Mouse (Mus musculus) testis, adult 2 months (tissue): ENCODE measurements around the gene Enpp7.

Source experiments
- CTCF ChIP-seq: fragments of 200-500 bp; IDR thresholded peaks from 2 replicates; pipeline ENCODE4 v1.5.1; 2012; ENCODE audit warnings: low read depth, mild to moderate bottlenecking, inconsistent platforms, low read length, moderate library complexity; ENCODE audit not compliant: control insufficient read depth, insufficient read depth, insufficient replicate concordance
- POLR2A ChIP-seq: fragments of 200-500 bp; IDR thresholded peaks from 2 replicates; pipeline ENCODE4 v1.6.1; 2012; ENCODE audit warnings: low read depth, mild to moderate bottlenecking, inconsistent platforms, low read length, moderate library complexity; ENCODE audit not compliant: control insufficient read depth

DNA sequence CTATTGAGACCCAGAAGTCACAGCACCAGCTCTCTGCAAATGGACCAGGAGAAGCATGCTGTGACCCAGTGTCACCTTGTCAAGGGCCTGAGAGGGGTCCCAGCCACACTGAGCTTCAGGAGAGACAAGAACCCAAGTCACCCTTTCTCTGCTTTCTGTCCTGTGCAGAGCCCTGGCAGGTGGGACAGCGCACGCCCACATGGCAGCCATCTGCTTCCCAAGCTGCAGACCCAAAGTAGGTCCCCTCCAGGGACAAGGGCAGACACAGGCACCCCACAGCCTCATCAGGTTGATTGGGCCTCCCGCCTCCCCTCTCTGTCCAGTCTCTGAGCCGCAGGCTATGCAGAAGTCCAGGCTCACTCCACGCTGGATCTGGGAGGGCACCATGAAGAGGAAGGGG, 24.1 kb upstream of the Enpp7 start:
- TF ChIP-seq POLR2A (no peak), CTCF (no peak)
